Mouse (Mus musculus) layer of hippocampus, adult 11-12 months (tissue): ENCODE data around the gene Gm26965.
A peak's percentile ranks its signal among the peaks of the same experiment; 100 is the strongest.
"Not testable (repeated sequence)": the region's sequence is repeated elsewhere in the genome, so short reads cannot be mapped to it uniquely, and the experiment has no call there.

Experiments
- DNase-seq: peaks from one replicate; pipeline ENCODE4 v3.0.0; 2022; ENCODE audit warnings: low spot score

The Gm26965 gene

GRCm38 (mm10) chr13:67525753-67526410, at the start of gene Gm26965, which contains the start of gene Zfp87:
Gm26965 (minus strand) TSS chr13:67526151.
Zfp87 (minus strand) TSS chr13:67526177.
- DNase-seq = peak; percentile 93

GRCm38 (mm10) chr13:67572591-67573189, 46.7 kb upstream of the Gm26965 start:
- DNase-seq = no peak

- no peak for DNase-seq
Measured at GRCm38 (mm10) chr13:67553730-67554129, 27.8 kb upstream of the Gm26965 start, which contains the start of gene Zfp748. Zfp748 (minus strand) TSS chr13:67553830.

GRCm38 (mm10) chr13:67552505-67553346, 26.8 kb upstream of the Gm26965 start:
- peak; percentile 89 for DNase-seq

GRCm38 (mm10) chr13:67545941-67546340, 20.0 kb upstream of the Gm26965 start:
- no peak for DNase-seq

GRCm38 (mm10) chr13:67527049-67527730, 1.2 kb upstream of the Gm26965 start:
- no peak for DNase-seq

GRCm38 (mm10) chr13:67500908-67501307, 25.0 kb downstream of the Gm26965 start:
- DNase-seq = no peak

- DNase-seq = peak; percentile 90
Measured at GRCm38 (mm10) chr13:67500084-67500719, 25.7 kb downstream of the Gm26965 start, which contains the start of gene Zfp58. Zfp58 (minus strand) TSS chr13:67500555.

GRCm38 (mm10) chr13:67495631-67496030, 30.3 kb downstream of the Gm26965 start:
- no peak for DNase-seq

GRCm38 (mm10) chr13:67484424-67484811, 41.5 kb downstream of the Gm26965 start:
- DNase-seq = peak; percentile 6

GRCm38 (mm10) chr13:67483625-67484423, 42.1 kb downstream of the Gm26965 start, which contains the start of gene Zfp874b:
Zfp874b (minus strand) TSS chr13:67484258.
- peak; percentile 92 for DNase-seq

GRCm38 (mm10) chr13:67481528-67481927, 44.4 kb downstream of the Gm26965 start:
- DNase-seq = no peak

- no peak for DNase-seq
Measured at GRCm38 (mm10) chr13:67469274-67469673, 56.7 kb downstream of the Gm26965 start.

GRCm38 (mm10) chr13:67463506-67464185, 62.3 kb downstream of the Gm26965 start:
- not testable (repeated sequence) for DNase-seq

GRCm38 (mm10) chr13:67452021-67452309, 74.0 kb downstream of the Gm26965 start:
- DNase-seq = no peak

GRCm38 (mm10) chr13:67451172-67452020, 74.6 kb downstream of the Gm26965 start, which contains the start of gene Zfp874a:
Zfp874a (minus strand) TSS chr13:67451624.
- DNase-seq = peak; percentile 95
